Mouse (Mus musculus) hindbrain, postnatal 0 days (tissue): Measurements from ENCODE around the gene Myh15. TPM values are rescaled to one million over a fixed set of nuclear protein-coding genes. Genes with fewer than 3 reads are reported as not detected.
"Not testable (repeated sequence)": the region's sequence is repeated elsewhere in the genome, so short reads cannot be mapped to it uniquely, and the experiment has no call there.

ENCODE experiments used
- ATAC-seq: fragments of 200-750 bp; cut with Nextera tagmentation; 2 replicates; pipeline ENCODE4 v1.8.0; 2017; ENCODE audit warnings: mild to moderate bottlenecking, moderate TSS enrichment, moderate library complexity
- DNase-seq: peaks from one replicate; pipeline ENCODE4 v3.0.0-alpha.2; 2015; ENCODE audit warnings: low spot score
- H3K27ac ChIP-seq: fragments of 300-500 bp; sonication (generic); 2 replicates; pipeline ENCODE4 v1.5.1; 2014; ENCODE audit warnings: mild to moderate bottlenecking
- H3K27me3 ChIP-seq: fragments of 300-500 bp; sonication (generic); 2 replicates; pipeline ENCODE4 v1.6.1; 2014; ENCODE audit warnings: low read length, mixed read lengths; ENCODE audit not compliant: insufficient read depth
- H3K36me3 ChIP-seq: fragments of 300-500 bp; sonication (generic); 2 replicates; pipeline ENCODE4 v1.6.1; 2014; ENCODE audit warnings: low read length, mixed read lengths; ENCODE audit not compliant: insufficient read depth
- H3K4me1 ChIP-seq: fragments of 300-500 bp; sonication (generic); 2 replicates; pipeline ENCODE4 v1.6.1; 2014; ENCODE audit warnings: antibody characterized with exemption, low read length, mixed read lengths; ENCODE audit not compliant: insufficient read depth
- H3K4me2 ChIP-seq: fragments of 300-500 bp; sonication (generic); 2 replicates; pipeline ENCODE4 v1.6.1; 2014; ENCODE audit warnings: low read depth, mild to moderate bottlenecking, low read length, moderate library complexity, mixed read lengths
- H3K4me3 ChIP-seq: fragments of 300-500 bp; sonication (generic); 2 replicates; pipeline ENCODE4 v1.5.1; 2014; ENCODE audit warnings: low read length
- H3K9ac ChIP-seq: fragments of 300-500 bp; sonication (generic); replicated peaks from 2 replicates; pipeline ENCODE4 v1.6.1; 2014; ENCODE audit warnings: mild to moderate bottlenecking, low read length, moderate library complexity, mixed read lengths
- H3K9me3 ChIP-seq: fragments of 300-500 bp; sonication (generic); 2 replicates; pipeline ENCODE4 v1.6.1; 2016; ENCODE audit warnings: low read length, mixed read lengths
- CTCF ChIP-seq: IDR thresholded peaks from 2 replicates; pipeline ENCODE4 v1.5.1; 2016; ENCODE audit warnings: antibody characterized with exemption, control low read depth, low read depth
- WGBS: fragments of 180-500 bp; shearing (Covaris S2); extraction: QIAGEN DNeasy Blood & Tissue Kit; methylation state at CpG from one replicate; pipeline ENCODE4 v1.1.7; 2014; 5-methylcytosine and 5-hydroxymethylcytosine counted together
- polyA plus RNA-seq: library from polyadenylated mRNA; unstranded; fragments of >200 nt; fragmentation: Nextera tagmentation; extraction: Ambion mirVana; gene quantifications from 2 replicates; pipeline ENCODE4 v1.2.1, GENCODE M21; 2015
- total RNA-seq: library from RNA; depleted of rRNA; stranded (reverse); fragments of >200 nt; gene quantifications from 2 replicates; pipeline ENCODE4 v1.2.3, GENCODE M21; 2014

The Myh15 gene
- total and polyA plus RNA-seq, 2 experiments from 2014 or later = 0.10 to 0.16 TPM

GRCm38 (mm10) chr16:49175077-49175476 is 117.8 kb downstream of the Myh15 start:
- no peak overlapping the region for H3K4me2 ChIP-seq
- H3K36me3 ChIP-seq = no peaks in the 10 kb centered on the region
- no peak for ATAC-seq
- no peak overlapping the region for H3K4me3 ChIP-seq
- H3K9ac ChIP-seq = no peak overlapping the region
- H3K4me1 ChIP-seq = no peaks in the 10 kb centered on the region
- no peak for DNase-seq
- H3K9me3 ChIP-seq = no peaks in the 10 kb centered on the region
- WGBS = 93% methylated on average over 1 of the region's 1 CpGs
- no peaks in the 10 kb centered on the region for H3K27me3 ChIP-seq
- no peak for TF ChIP-seq CTCF
- H3K27ac ChIP-seq = no peak overlapping the region

- no peak overlapping the region for H3K9ac ChIP-seq
- ATAC-seq (peak; percentile 83), DNase-seq (peak; percentile 35)
- H3K4me1 ChIP-seq = no peaks in the 10 kb centered on the region
- no peaks in the 10 kb centered on the region for H3K27me3 ChIP-seq
- no peaks in the 10 kb centered on the region for H3K9me3 ChIP-seq
- no peak overlapping the region for H3K4me2 ChIP-seq
- H3K36me3 ChIP-seq = no peaks in the 10 kb centered on the region
- H3K27ac ChIP-seq = peak overlapping the region; percentile 45; the same call in 1 of the 2 replicates
- WGBS = 62% methylated on average over 8 of the region's 8 CpGs
- TF ChIP-seq CTCF = no peak
- H3K4me3 ChIP-seq = no peak overlapping the region
Observed at GRCm38 (mm10) chr16:49175729-49176395, 118.6 kb downstream of the Myh15 start.

- ATAC-seq = no peak
- H3K9ac ChIP-seq = no peak overlapping the region
- no peak overlapping the region for H3K27ac ChIP-seq
- H3K36me3 ChIP-seq = no peaks in the 10 kb centered on the region
- no peaks in the 10 kb centered on the region for H3K9me3 ChIP-seq
- no peak overlapping the region for H3K4me3 ChIP-seq
- no peaks in the 10 kb centered on the region for H3K4me1 ChIP-seq
- 59% methylated on average over 2 of the region's 2 CpGs for WGBS
- no peak overlapping the region for H3K4me2 ChIP-seq
- TF ChIP-seq CTCF = no peak
- H3K27me3 ChIP-seq = no peaks in the 10 kb centered on the region
- DNase-seq = no peak
Observed at GRCm38 (mm10) chr16:49193521-49193920, 136.2 kb downstream of the Myh15 start.

- 81% methylated on average over 2 of the region's 2 CpGs for WGBS
- no peak overlapping the region for H3K4me3 ChIP-seq
- ATAC-seq (no peak), DNase-seq (no peak)
- H3K9me3 ChIP-seq = no peaks in the 10 kb centered on the region
- H3K27ac ChIP-seq = no peak overlapping the region
- no peak overlapping the region for H3K9ac ChIP-seq
- H3K4me1 ChIP-seq = no peaks in the 10 kb centered on the region
- no peaks in the 10 kb centered on the region for H3K36me3 ChIP-seq
- H3K27me3 ChIP-seq = no peaks in the 10 kb centered on the region
- no peak overlapping the region for H3K4me2 ChIP-seq
- no peak for TF ChIP-seq CTCF
Observed at GRCm38 (mm10) chr16:49193986-49194385, 136.7 kb downstream of the Myh15 start.

- Histone ChIP-seq H3K4me1 (no peaks in the 10 kb centered on the region), H3K36me3 (no peaks in the 10 kb centered on the region), H3K4me3 (no peak overlapping the region), H3K4me2 (no peak overlapping the region), H3K27ac (no peak overlapping the region), H3K9me3 (no peaks in the 10 kb centered on the region), H3K9ac (no peak overlapping the region), H3K27me3 (no peaks in the 10 kb centered on the region)
- WGBS = 53% methylated on average over 3 of the region's 3 CpGs
- TF ChIP-seq CTCF = peak; percentile 44
- ATAC-seq (no peak), DNase-seq (peak; percentile 32)
Observed at GRCm38 (mm10) chr16:49196290-49196689, 139.0 kb downstream of the Myh15 start.

- Histone ChIP-seq H3K4me2 (no peak overlapping the region), H3K27me3 (no peaks in the 10 kb centered on the region), H3K4me1 (no peaks in the 10 kb centered on the region), H3K9ac (no peak overlapping the region), H3K9me3 (no peaks in the 10 kb centered on the region), H3K4me3 (no peak overlapping the region), H3K36me3 (no peaks in the 10 kb centered on the region), H3K27ac (no peak overlapping the region)
- 48% methylated on average over 3 of the region's 3 CpGs for WGBS
- no peak for TF ChIP-seq CTCF
- DNase-seq (no peak), ATAC-seq (no peak)
Observed at GRCm38 (mm10) chr16:49197951-49198350, 140.7 kb downstream of the Myh15 start.

- DNase-seq (no peak), ATAC-seq (no peak)
- Histone ChIP-seq H3K27me3 (no peaks in the 10 kb centered on the region), H3K9ac (no peak overlapping the region), H3K4me2 (no peak overlapping the region), H3K4me3 (no peak overlapping the region), H3K4me1 (no peaks in the 10 kb centered on the region), H3K27ac (no peak overlapping the region), H3K36me3 (no peaks in the 10 kb centered on the region), H3K9me3 (0 out of 2 replicates have a peak, but pooled peaks cover 3% of the 10 kb centered on the region)
- 74% methylated on average over 8 of the region's 8 CpGs for WGBS
- no peak for TF ChIP-seq CTCF
Observed at GRCm38 (mm10) chr16:49223733-49224132, 166.4 kb downstream of the Myh15 start.

- not testable (repeated sequence) for DNase-seq, H3K9ac ChIP-seq, ATAC-seq, H3K36me3 ChIP-seq, H3K27ac ChIP-seq, H3K4me3 ChIP-seq, H3K9me3 ChIP-seq, H3K27me3 ChIP-seq, H3K4me2 ChIP-seq, H3K4me1 ChIP-seq
- whole genome bisulfite sequencing = 94% methylated on average over 1 of the region's 1 CpGs
Observed at GRCm38 (mm10) chr16:49243517-49243916, 186.2 kb downstream of the Myh15 start.
